Mouse (Mus musculus): ENCODE results near the gene Htr7. TPM values are rescaled to one million over a fixed set of nuclear protein-coding genes. Genes with fewer than 3 reads are reported as not detected.

The Htr7 gene
- total RNA-seq (2021): 1 to 10 TPM; 9.5 to 9.9 TPM
- long read RNA-seq, partial matches to known transcripts: 0 of 8 reads
- long read RNA-seq, other reads (novel, unspliced or antisense): 2 of 8 reads

DNA sequence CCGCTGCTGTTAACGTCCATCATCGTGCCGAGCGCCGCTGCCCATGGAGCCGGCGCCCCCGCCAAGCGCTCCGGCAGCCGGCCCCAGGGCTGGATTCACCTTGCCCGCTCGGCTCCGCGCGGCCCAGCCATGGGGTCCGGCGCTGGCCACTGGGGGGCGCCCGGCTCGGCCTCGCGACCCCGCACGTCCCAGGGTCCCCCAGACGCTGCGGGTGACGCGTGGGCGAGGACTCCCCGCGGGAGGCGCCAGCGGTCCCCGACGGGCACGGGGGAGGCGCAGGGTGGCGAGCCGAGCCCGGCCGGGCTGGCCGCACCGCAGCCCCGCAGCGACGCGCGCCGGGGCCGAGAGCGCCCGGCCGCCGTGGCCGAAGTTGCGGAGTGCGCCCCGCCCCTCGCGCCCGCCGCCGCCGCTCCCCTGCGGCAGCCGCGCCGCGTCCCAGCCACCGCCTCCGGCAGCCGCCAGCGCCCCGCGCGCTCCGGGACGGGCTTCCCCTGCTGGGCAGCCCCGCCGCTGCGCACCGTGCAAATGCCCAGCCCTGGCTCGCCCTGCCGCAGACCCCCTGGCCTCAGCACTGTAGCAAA lies at the start of gene Htr7:
Gene Htr7 (minus strand): TSS at position 277 of the 581 bp plus-strand sequence.
- DNase-seq (ENCODE audit: low spot score in 2 of 2): peak; percentile 6 to 17

DNA sequence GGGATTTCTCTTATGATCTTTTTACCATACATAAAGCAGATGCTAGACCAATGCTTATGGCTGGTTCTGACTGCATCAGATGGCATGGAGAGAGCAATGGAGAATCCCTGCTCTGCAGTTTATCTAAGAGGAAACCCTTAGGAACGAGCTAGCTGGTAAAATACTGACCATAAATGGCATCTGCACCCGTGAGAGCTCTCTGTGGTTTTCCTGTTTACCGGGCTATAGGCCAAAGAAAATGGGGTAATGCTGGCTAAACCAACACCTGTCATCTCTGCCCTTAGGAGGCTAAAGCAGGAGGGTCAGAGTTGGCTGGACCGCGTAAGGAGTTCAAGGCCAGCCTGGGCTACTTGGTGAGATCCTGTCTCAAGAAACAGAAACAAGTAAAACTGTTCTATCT lies 46.6 kb upstream of the Htr7 start:
- no peak for DNase-seq (ENCODE audit: low spot score in 2 of 2)

DNA sequence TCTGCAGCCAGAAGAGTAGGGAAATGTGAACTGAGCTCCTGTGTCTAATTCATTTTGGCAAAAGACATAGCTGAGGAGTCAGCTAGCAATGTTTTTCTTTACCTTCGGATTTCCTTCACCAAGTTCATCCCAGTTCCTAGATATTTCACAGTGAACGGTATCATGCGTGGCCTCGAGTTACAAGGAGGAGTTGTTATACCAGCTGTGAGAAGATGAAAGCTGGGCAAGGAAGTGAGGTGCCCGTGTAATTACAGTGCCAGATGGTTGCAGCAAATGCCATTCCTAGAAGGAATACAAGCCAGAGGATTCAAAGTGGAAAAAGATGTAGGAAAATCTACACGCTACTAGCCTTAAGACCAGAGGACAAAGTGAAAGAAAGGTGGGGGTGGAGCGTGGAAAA lies 41.6 kb upstream of the Htr7 start:
- DNase-seq (ENCODE audit: low spot score in 2 of 2): no peak

DNA sequence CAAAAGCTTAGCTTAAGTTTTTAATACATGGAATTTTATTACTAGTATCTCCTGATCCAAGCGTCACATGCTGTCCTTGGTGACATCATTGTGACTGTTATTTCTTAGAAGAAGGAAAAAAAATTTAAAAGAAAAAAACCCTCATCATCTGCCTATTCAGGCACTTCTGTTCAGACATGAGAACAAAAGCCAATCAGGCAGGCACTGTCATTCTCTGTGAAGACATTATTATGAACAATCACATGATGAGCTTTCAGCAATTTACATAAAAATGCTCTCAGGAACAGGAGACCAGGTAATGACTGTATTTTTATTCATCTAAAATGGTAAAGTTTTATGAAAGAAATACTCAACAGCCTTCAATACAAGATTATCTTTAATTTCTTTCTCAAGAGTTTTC lies 41.0 kb upstream of the Htr7 start:
- no peak for DNase-seq (ENCODE audit: low spot score in 2 of 2)

DNA sequence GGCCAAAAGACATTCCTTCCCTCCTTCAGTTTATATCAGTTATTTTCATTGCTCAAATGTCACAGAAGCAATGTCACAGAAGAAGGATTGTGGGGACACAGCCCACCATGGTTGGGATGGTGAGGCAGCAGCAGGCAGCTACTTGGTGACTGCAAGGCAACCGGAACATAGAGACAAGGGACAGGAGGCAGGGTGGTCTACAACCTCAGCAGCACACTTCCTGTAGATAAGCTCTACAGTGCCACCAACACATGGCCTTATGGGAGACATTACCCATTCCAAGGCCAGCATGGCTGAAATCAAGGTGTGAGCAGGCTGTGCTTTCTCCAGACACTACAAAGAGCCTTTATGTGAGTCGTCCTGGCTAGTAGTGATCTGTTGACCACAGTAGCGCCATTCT lies 39.9 kb upstream of the Htr7 start:
- no peak for DNase-seq (ENCODE audit: low spot score in 2 of 2)

DNA sequence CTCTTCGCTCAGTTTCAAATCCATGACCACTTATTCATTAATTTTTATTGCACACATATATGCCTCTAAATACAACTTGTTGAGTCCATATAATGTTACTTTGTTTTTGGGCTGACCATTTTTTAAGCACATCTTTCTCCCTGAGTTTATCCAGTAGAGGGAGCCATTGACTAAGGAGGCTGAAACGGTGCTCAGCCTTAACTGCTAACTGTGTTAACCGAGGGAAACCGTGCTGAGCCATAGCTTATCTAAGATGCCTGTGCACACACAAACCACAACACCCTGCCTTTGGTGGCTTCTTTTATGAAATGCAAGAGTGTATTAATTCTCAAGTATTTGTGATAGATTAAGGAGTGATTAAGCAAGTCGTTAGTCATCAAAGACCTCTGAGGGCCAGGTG lies 33.5 kb upstream of the Htr7 start:
- peak in 1 of 2 experiments; percentile 24 for DNase-seq (ENCODE audit: low spot score in 2 of 2)

DNA sequence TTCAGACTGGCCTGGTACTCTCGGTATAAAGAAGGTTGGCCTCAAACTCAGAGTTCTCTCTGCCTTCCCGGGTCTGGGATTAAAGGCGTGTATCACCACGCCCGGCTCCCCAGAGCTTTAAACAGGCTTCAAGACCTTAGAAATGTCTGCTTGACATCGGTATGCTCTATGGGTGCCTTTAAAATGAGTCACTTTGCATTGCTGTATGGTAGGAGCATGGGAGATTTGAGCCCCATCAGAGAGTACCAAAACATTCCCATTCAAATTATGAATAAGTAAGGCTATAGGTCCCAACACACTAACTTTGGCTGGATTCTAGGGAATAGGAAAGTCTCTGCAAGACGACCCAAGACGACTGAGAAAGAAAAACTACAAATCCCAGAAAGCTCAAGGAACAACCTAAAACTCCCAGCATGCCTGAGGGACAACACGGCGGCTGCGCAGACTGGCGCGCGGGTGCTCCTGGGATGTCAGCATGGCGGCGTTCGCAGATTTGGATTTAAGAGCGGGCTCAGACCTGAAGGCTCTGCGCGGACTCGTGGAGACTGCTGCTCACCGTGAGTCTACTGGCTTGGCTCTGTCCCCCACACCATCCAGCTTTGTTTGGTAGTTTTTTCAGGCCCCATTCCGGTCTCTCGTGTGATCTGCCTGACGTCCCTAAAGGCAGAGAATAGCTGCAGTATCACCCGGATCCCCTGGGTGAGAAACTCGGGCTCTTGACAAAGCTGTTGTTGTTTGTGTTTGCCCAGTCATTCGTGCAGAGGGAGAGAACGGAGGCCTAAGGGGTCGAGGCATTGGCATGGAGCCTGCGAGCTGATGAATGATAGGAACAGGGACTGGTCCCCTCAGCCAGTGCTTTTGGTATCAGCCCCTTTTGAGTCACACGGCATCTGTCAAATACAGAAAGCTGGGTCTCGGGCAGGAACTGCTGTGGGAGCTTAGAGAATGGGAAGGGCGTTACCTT lies 26.2 kb upstream of the Htr7 start, which contains the start of gene Rpp30:
Gene Rpp30 (plus strand): TSS at position 455 of the 964 bp plus-strand sequence.
- DNase-seq (ENCODE audit: low spot score in 2 of 2): peak; percentile 78 to 91

DNA sequence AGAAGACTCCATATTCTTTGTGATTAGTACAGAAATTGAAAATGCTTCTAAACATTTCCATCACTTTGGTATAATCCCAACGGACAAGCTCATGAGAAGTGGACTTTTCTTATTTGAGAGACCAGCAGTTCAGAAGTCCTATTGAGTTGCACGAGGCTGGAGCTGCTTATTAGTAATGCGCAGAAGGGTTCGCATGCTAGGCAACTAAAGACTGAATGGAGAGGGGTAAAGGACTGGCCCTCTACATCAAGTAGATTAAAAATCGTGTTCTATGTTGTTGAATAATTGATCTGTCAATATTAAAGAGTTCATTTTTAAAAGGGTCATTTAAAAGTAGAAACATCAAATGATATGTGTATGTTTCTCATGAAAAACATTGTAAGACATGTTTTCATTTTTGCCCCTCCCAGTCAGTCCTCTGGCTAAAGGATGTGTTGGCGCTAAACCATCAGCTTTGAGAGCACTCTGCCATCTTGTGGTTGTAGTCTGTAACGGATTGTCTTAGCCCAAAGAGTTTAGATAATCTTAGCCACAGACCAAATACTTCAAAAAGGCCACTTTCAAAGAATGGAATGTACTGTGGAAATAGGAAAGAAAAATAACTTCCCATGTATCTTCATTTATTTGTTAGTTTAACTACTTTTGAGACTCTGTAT lies 25.4 kb upstream of the Htr7 start:
- peak in 1 of 2 experiments; percentile 60 for DNase-seq (ENCODE audit: low spot score in 2 of 2)

DNA sequence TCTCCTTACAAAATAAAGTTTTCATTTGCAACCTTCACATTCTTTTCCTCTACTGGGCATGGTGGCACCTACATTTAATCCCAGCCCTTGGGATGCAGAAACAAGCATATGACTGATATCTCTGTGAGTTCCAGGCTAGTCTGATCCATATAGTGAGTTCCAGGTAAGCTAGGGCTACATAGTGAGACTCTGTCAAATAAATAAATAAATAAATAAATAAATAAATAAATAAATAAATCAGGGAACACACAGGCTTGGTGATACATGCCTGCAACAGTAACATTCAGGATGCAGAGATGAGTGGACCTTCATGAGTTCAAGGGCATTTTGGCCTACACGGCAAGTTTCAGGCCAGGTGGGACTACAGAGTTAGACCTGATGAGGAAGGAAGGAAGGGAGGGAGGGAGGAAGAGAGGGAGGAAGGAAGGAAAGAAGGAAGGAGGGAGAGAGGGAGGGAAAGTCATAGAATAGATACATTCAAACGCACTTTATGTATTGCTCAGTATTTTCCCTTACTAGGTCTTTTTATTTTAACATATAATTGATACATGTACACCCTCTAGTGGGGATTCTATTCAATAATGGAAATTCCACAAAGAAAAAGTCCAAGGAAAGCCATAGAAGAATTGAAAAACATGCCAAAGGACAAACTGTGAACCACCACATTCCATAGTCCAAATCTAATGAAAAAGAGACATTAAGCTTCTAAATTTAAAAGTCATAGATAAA lies 5.7 kb upstream of the Htr7 start:
- no peak for DNase-seq (ENCODE audit: low spot score in 2 of 2)

DNA sequence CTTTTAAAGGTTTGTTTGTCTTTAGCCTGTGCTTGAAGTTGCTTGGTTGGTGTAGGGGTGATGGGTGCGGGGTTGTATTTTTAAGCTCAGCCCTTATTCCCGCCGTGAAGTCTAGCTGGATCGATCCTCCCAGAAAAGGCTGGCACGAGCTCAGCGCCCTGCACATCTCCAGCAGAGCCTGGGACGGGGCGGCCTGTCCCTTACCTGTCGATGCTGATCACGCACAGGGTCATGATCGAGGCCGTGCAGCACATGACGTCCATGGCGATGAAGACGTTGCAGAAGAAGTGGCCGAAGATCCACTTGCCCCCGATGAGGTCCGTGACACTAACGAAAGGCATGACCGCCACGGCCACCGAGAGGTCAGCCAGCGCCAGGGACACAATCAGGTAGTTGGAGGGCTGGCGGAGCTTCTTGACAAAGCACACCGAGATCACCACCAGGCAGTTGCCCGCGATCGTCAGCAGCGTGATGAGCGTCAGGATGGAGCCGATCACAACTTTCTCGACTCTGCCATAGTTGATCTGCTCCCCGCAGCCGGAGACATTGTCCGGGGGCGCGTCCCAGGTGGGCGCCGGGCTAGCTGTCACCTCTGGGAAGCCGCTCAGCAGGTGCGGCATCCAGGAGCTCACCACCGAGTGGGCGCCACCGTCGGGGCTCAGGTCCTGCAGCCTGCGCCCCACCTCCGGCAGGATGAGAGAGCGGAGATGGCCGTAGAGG lies 645 bp downstream of the Htr7 start:
- peak in 1 of 2 experiments; percentile 8 for DNase-seq (ENCODE audit: low spot score in 2 of 2)

DNA sequence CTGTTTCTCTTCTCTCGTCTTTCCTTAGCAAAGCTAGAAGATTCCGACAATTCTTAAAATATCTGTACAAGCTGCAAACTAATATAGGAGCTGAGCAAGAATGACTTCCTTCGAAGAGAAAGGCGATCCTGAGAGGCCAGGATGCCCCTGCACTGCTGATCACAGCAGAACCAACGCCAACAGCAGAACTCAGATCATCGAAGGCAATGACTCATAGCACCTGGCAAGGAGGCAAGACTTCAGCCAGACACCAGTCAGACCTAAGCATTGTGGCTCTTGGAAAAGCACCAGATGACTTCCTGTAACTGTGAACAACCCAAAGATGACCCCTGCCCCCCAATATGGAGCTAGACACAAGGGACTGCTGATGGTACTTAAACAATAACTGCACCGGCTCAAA lies 11.3 kb downstream of the Htr7 start:
- no peak for DNase-seq (ENCODE audit: low spot score in 2 of 2)

DNA sequence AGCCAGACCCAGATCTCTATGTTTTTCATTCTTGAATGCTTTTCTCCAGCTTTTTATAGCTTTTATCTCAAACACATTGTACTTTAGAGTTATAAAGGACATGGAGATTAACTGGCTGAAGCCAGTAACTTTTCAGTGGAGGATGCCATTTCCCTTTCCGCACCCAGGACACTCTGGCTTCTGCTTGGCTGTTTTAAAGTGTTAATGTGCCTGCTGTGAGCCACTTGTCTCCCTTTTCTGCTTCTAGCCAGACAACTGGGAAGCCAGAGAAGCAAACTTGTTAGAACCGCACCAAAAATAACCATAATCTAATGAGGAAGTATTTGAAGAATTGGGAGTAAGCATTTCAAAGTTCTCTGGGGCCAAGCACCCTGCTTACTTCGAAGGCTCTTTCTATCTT lies 42.5 kb downstream of the Htr7 start:
- no peak for DNase-seq (ENCODE audit: low spot score in 2 of 2)

DNA sequence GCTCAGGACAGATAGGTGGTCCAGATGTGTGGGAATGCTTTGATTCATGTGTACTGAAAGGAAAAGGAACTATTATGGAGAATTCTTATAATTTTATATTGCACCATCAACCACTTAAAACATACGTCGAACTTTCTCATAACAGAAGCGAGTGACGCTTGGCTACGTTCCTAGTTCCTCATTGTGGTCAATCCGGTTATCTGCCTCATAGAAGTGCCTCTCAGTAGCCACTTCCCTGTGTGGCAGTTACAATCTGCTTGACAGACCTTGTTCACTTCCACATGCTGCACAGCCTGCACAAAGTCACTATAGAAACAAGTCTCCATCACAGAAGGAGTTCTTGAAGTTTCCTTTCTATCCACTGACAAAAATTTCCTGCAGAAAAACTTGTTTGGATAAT lies 51.0 kb downstream of the Htr7 start:
- DNase-seq (ENCODE audit: low spot score in 2 of 2): no peak

DNA sequence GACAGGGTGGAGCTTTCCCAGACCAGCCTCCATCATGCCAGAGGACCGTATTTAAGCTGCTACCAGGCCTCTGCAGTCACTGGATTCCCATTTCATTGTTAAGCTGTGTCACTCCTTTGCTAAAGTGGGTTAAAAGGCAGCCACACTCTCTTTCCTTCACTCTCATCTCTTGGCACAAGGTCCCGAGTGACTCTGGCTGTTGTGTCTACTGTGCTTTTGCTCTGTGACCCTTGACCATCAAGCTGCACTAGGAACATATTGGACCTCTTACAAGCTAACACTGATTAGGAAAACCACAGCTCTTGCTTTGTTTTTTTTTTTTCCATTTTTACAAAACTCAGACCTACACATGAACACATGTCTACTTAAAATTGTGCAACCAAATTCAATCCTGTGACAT lies 52.3 kb downstream of the Htr7 start:
- DNase-seq (ENCODE audit: low spot score in 2 of 2): peak in 1 of 2 experiments; percentile 6

DNA sequence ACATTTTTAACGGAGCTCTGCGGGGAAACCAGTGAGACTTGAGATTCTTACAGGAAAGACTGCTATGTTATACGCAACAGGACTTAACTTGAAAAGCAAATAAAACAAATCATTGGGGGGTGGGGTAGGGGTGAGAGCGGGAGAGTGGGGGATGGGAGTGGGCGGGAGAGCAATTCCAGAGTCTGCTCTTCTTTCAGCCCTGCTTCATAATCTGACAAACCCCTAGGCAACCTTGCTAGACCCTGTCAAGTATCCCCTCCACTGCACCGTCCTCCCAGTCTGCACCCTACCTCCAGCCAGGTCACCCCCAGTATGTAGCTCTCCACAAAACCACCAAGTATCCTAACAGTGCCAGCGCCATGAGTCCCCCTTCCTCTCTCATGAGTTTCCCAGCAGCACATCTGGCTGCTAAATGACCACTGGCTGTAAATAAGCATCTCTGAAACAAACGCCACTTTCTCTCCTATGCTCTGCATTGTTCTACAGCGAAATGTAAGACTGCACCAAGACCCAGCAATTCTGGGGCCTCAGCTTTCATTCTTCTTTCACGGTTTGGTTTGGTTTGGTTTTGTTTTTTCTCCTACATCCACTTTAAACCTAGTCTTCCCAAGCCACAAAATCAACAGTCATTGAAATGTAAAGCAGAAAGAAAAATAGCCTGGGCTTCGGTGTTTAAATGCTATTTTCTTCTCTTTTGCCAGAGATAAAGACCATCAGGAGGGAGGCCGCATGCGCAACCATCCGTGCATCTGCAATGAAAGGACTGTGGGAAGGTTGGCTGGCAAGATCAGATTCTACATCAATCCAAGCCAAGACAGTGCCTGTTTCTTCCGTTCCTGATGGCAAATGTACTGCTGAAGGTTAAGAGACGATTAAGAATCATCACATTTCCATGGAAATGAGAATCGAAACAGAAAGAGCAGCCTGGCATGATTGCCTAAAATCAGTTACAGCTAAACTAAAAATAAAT lies 54.5 kb downstream of the Htr7 start:
- DNase-seq (ENCODE audit: low spot score in 2 of 2): peak; percentile 34 to 70

DNA sequence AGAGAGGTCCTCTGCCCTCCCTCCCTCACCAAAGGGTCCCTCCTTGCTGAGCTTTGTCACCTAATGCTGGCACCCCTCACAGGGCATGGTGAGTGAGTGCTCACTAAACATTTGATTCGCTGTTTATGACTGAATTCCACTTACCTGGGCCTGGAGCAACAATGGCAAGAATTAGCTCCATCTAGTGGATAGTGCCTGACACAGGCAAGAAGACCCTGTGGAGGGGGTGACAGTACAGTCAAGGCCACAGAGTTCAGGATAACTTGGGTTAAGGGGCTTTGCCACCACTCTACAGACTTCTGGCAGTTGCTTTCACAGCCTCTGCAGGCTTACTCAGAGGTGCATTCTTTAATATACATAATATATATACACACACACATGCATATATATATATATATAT lies 55.8 kb downstream of the Htr7 start:
- no peak for DNase-seq (ENCODE audit: low spot score in 2 of 2)

DNA sequence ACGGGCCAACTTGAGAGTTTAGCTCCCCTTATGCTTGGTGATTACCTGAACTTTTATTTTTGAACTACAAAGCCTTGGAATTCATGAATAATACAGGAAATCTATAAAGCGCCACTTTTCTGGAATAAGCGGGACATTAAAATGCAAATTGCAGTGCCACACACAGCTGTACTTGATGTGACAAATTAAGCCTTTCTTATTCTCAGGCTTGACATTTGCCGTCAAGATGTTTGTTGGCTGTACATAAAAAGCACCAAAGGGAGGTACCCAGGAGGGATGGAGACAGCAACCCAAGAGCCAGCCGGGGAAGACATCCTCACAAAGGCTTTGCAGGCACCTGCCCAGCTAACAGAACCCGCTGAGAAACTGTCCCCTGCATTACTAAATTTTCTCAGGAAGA lies 56.4 kb downstream of the Htr7 start:
- no peak for DNase-seq (ENCODE audit: low spot score in 2 of 2)

DNA sequence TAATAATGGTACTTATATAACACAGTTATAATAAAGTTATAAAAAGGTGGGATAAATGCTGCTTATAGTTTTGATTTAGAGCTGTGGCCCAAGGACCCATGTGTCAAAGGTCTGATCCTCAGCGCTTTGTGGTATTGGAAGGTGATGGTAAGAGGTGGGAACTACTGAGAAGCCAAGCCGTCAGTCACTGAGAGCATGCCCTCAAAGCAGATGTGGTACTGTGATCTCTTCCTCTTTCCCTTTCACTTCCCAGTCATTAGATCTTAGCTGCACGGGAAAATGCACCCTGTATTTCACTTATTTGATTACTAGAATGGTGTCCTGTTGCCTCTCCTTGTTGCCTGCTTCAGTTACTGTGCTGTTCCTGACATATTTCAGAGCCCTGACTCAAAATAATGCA lies 59.9 kb downstream of the Htr7 start:
- DNase-seq (ENCODE audit: low spot score in 2 of 2): no peak

DNA sequence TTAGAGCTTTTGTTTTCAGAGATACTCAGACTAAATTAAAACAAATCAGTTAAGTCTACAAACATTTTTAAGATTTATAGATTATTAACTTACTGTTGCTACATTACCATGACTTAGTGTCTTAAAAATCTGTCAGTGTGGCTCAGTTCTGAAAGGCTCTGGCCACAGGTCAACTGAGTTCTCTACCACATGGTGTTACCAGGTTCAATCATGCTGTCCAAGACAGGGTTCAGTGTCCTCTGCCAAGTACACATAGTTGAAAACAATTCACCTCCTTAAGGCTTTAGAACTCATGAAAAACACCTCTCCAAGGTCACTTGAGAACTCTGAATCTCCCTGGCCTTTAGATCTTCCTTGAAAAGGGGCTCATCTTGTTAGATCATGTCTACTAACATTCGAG lies 69.8 kb downstream of the Htr7 start:
- DNase-seq (ENCODE audit: low spot score in 2 of 2): no peak
